22 mouse cellular contexts compared by ENCODE assay signal in the genomic region with DNA sequence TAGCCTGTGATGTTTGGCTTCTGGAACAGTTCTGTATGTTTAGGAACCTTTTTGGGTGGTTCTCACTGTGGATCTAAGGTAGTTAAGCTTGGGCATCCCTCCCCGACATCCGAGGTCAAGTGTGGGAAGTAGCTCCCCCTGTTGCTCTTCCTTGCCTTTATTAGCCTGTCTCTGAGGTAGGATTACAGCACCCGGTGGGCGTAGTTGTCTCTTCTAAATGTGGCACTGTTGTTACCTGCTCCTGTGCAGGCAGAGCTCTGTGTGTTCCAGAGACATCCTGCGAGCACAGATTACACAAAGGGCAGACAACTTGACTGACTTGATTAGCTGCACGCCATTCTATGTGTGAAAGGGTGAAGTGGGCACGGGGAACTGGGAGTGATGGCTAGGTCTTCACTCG.
"Had no signal": no experiment of that assay in that cellular context is flagged by ENCODE, and none has a peak within 500 bp of the region (broad histone marks: within the 10 kb centered on the region; RNA-seq: fewer than 3 reads in every experiment).

No protein-coding gene starts in this region.

- H3K4me1 ChIP-seq: heart, embryonic 15.5 days; kidney, embryonic 15.5 days; limb, embryonic 15.5 days; liver, embryonic 13.5 days had no signal

- DNase-seq: gastrocnemius, postnatal 14 days; gastrocnemius, postnatal 36 days; heart, adult 18-20 months; heart, postnatal 14 days; heart, postnatal 36 days; kidney, adult 11 months; kidney, adult 2 months; kidney, adult 9 months; kidney, postnatal 14 days; kidney, postnatal 36 days; layer of hippocampus, adult 9-11 months; layer of hippocampus, postnatal 36 days; liver, embryonic 13.5 days had no signal

- H3K27me3 ChIP-seq: heart, embryonic 13.5 days; heart, embryonic 15.5 days; hindbrain, embryonic 13.5 days; hindbrain, embryonic 15.5 days; kidney, embryonic 15.5 days; limb, embryonic 13.5 days; limb, embryonic 15.5 days; liver, embryonic 13.5 days had no signal

- H3K27ac ChIP-seq: heart, embryonic 13.5 days; heart, embryonic 15.5 days; hindbrain, embryonic 13.5 days; hindbrain, embryonic 15.5 days; hindbrain, postnatal 0 days; kidney, embryonic 15.5 days; kidney, postnatal 0 days; limb, embryonic 13.5 days; limb, embryonic 15.5 days; liver, embryonic 13.5 days had no signal

- H3K9me3 ChIP-seq: heart, embryonic 13.5 days; heart, embryonic 15.5 days; hindbrain, embryonic 13.5 days; hindbrain, embryonic 15.5 days; limb, embryonic 13.5 days; liver, embryonic 13.5 days had no signal

- H3K36me3 ChIP-seq: heart, embryonic 13.5 days; heart, embryonic 15.5 days; hindbrain, embryonic 13.5 days; hindbrain, embryonic 15.5 days; kidney, embryonic 15.5 days; limb, embryonic 13.5 days; limb, embryonic 15.5 days; liver, embryonic 13.5 days had no signal

- H3K4me3 ChIP-seq: heart, embryonic 13.5 days; heart, embryonic 15.5 days; hindbrain, embryonic 13.5 days; hindbrain, embryonic 15.5 days; kidney, embryonic 15.5 days; limb, embryonic 13.5 days; limb, embryonic 15.5 days; liver, embryonic 13.5 days had no signal
